Mouse (Mus musculus): ENCODE results near the gene Epb41l3. TPM values are rescaled to one million over a fixed set of nuclear protein-coding genes. Genes with fewer than 3 reads are reported as not detected.
A peak's percentile ranks its signal among the peaks of the same experiment; 100 is the strongest.

The Epb41l3 gene
- total RNA-seq, 2 experiments from 2014 or later, result 2.1 to 2.6 TPM

GRCm38 (mm10) chr17:69177954-69178353, 102.5 kb downstream of the Epb41l3 start:
- intact Hi-C loops (cut with DNase I), result no loop called here
- no peak for DNase-seq

GRCm38 (mm10) chr17:69180905-69181559, 105.5 kb downstream of the Epb41l3 start:
- peak in 1 of 2 experiments; percentile 33 for DNase-seq
- intact Hi-C loops (cut with DNase I), result no loop called here

GRCm38 (mm10) chr17:69181560-69182316, 106.3 kb downstream of the Epb41l3 start:
- DNase-seq, result no peak
- intact Hi-C loops (cut with DNase I), result no loop called here

GRCm38 (mm10) chr17:69187794-69188193, 112.3 kb downstream of the Epb41l3 start:
- DNase-seq, result no peak
- intact Hi-C loops (cut with DNase I), result no loop called here

- no peak for DNase-seq
Observed at GRCm38 (mm10) chr17:69192863-69193493, 117.5 kb downstream of the Epb41l3 start.

GRCm38 (mm10) chr17:69194599-69194998, 119.1 kb downstream of the Epb41l3 start:
- DNase-seq, result no peak
- intact Hi-C loops (cut with DNase I), result no loop called here

More at GRCm38 (mm10) chr17:69192863-69193493, 117.5 kb downstream of the Epb41l3 start:
- intact Hi-C loops (cut with DNase I), result no loop called here

GRCm38 (mm10) chr17:69195758-69196157, 120.3 kb downstream of the Epb41l3 start:
- intact Hi-C loops (cut with DNase I), result no loop called here
- no peak for DNase-seq

GRCm38 (mm10) chr17:69196656-69197055, 121.2 kb downstream of the Epb41l3 start:
- no peak for DNase-seq
- intact Hi-C loops (cut with DNase I), result no loop called here

- no peak for DNase-seq
- intact Hi-C loops (cut with DNase I), result no loop called here
Observed at GRCm38 (mm10) chr17:69198805-69199204, 123.3 kb downstream of the Epb41l3 start.

- intact Hi-C loops (cut with DNase I), result no loop called here
- no peak for DNase-seq
Observed at GRCm38 (mm10) chr17:69199827-69200226, 124.3 kb downstream of the Epb41l3 start.

- no peak for DNase-seq
- intact Hi-C loops (cut with DNase I), result no loop called here
Observed at GRCm38 (mm10) chr17:69200936-69201335, 125.5 kb downstream of the Epb41l3 start.

- intact Hi-C loops (cut with DNase I), result no loop called here
- no peak for DNase-seq
Observed at GRCm38 (mm10) chr17:69205282-69205999, 130.0 kb downstream of the Epb41l3 start.

- intact Hi-C loops (cut with DNase I), result no loop called here
Observed at GRCm38 (mm10) chr17:69207562-69208312, 132.3 kb downstream of the Epb41l3 start.

GRCm38 (mm10) chr17:69211065-69211464, 135.6 kb downstream of the Epb41l3 start:
- no peak for DNase-seq
- intact Hi-C loops (cut with DNase I), result no loop called here

More at GRCm38 (mm10) chr17:69207562-69208312, 132.3 kb downstream of the Epb41l3 start:
- DNase-seq, result no peak

- intact Hi-C loops (cut with DNase I), result no loop called here
- DNase-seq, result no peak
Observed at GRCm38 (mm10) chr17:69216120-69216519, 140.6 kb downstream of the Epb41l3 start.

GRCm38 (mm10) chr17:69220849-69221248, 145.4 kb downstream of the Epb41l3 start:
- no peak for DNase-seq
- intact Hi-C loops (cut with DNase I), result no loop called here

- no peak for DNase-seq
- intact Hi-C loops (cut with DNase I), result no loop called here
Observed at GRCm38 (mm10) chr17:69221377-69221776, 145.9 kb downstream of the Epb41l3 start.

- no peak for DNase-seq
- intact Hi-C loops (cut with DNase I), result no loop called here
Observed at GRCm38 (mm10) chr17:69221966-69222692, 146.6 kb downstream of the Epb41l3 start.

- intact Hi-C loops (cut with DNase I), result no loop called here
- no peak for DNase-seq
Observed at GRCm38 (mm10) chr17:69225996-69226395, 150.5 kb downstream of the Epb41l3 start.
